Mouse (Mus musculus) gastrocnemius, adult 18-20 months (tissue): ENCODE data around the gene Ocel1. TPM values are rescaled to one million over a fixed set of nuclear protein-coding genes. Genes with fewer than 3 reads are reported as not detected.

Source experiments
- DNase-seq: peaks from one replicate; pipeline ENCODE4 v3.0.0; 2021; ENCODE audit warnings: low spot score
- total RNA-seq, 2 experiments: library from RNA; stranded (reverse); gene quantifications; 2 replicates each; pipeline ENCODE4 v1.2.3; 2021

Ocel1 gene
- total RNA-seq, 2 experiments from 2014 or later: 6.1 to 6.2 TPM

GRCm38 (mm10) chr8:71379512-71380075, 8.5 kb downstream of the Ocel1 start:
- no peak for DNase-seq

GRCm38 (mm10) chr8:71380178-71381171, 9.4 kb downstream of the Ocel1 start:
- DNase-seq: no peak

GRCm38 (mm10) chr8:71381421-71381970, 10.4 kb downstream of the Ocel1 start, which contains the start of gene Nr2f6:
Gene Nr2f6 (minus strand): TSS chr8:71381960.
- DNase-seq: peak; percentile 52

- peak; percentile 76 for DNase-seq
Measured at GRCm38 (mm10) chr8:71381971-71382961, 11.2 kb downstream of the Ocel1 start.

- DNase-seq: no peak
Measured at GRCm38 (mm10) chr8:71383396-71383795, 12.3 kb downstream of the Ocel1 start.

- DNase-seq: no peak
Measured at GRCm38 (mm10) chr8:71383860-71384259, 12.8 kb downstream of the Ocel1 start.

- DNase-seq: no peak
Measured at GRCm38 (mm10) chr8:71385212-71385835, 14.2 kb downstream of the Ocel1 start.

- no peak for DNase-seq
Measured at GRCm38 (mm10) chr8:71388267-71388666, 17.2 kb downstream of the Ocel1 start.

- no peak for DNase-seq
Measured at GRCm38 (mm10) chr8:71391696-71392095, 20.6 kb downstream of the Ocel1 start.

GRCm38 (mm10) chr8:71392391-71392790, 21.3 kb downstream of the Ocel1 start:
- no peak for DNase-seq

- no peak for DNase-seq
Measured at GRCm38 (mm10) chr8:71392871-71393270, 21.8 kb downstream of the Ocel1 start.

- no peak for DNase-seq
Measured at GRCm38 (mm10) chr8:71394481-71394880, 23.4 kb downstream of the Ocel1 start.

GRCm38 (mm10) chr8:71395071-71395470, 24.0 kb downstream of the Ocel1 start:
- DNase-seq: no peak

GRCm38 (mm10) chr8:71395629-71396028, 24.5 kb downstream of the Ocel1 start, which contains the start of gene Ushbp1:
Gene Ushbp1 (minus strand): TSS chr8:71395802.
- DNase-seq: no peak

- DNase-seq: peak; percentile 95
Measured at GRCm38 (mm10) chr8:71396639-71397305, 25.7 kb downstream of the Ocel1 start, which contains the start of gene Babam1. Gene Babam1 (plus strand): TSS chr8:71396861.

- DNase-seq: no peak
Measured at GRCm38 (mm10) chr8:71397701-71398100, 26.6 kb downstream of the Ocel1 start.

GRCm38 (mm10) chr8:71400826-71401225, 29.7 kb downstream of the Ocel1 start:
- DNase-seq: no peak

GRCm38 (mm10) chr8:71401454-71401853, 30.4 kb downstream of the Ocel1 start:
- no peak for DNase-seq

GRCm38 (mm10) chr8:71402446-71402964, 31.4 kb downstream of the Ocel1 start:
- no peak for DNase-seq
